Mouse (Mus musculus) limb, embryonic 11.5 days (tissue): ENCODE results near the gene Cdc42ep3. TPM values are rescaled to one million over a fixed set of nuclear protein-coding genes. Genes with fewer than 3 reads are reported as not detected.

ENCODE experiments used
- ATAC-seq: fragments of 200-750 bp; cut with Nextera tagmentation; 2 replicates; pipeline ENCODE4 v1.8.0; 2017; ENCODE audit warnings: low read depth; ENCODE audit not compliant: insufficient number of reproducible peaks, low FRiP score, low TSS enrichment
- DNase-seq: peaks from one replicate; pipeline ENCODE4 v3.0.0-alpha.2; 2015; ENCODE audit warnings: low spot score
- H3K27ac ChIP-seq: fragments of 300-500 bp; sonication (generic); replicated peaks from 2 replicates; pipeline ENCODE4 v1.5.1; 2014; ENCODE audit warnings: low read depth, mild to moderate bottlenecking, low read length
- H3K27me3 ChIP-seq: fragments of 300-500 bp; sonication (generic); 2 replicates; pipeline ENCODE4 v1.6.1; 2014; ENCODE audit warnings: mild to moderate bottlenecking, low read length, mixed read lengths; ENCODE audit not compliant: control insufficient read depth, insufficient read depth
- H3K36me3 ChIP-seq: fragments of 300-500 bp; sonication (generic); 2 replicates; pipeline ENCODE4 v1.6.1; 2014; ENCODE audit warnings: mild to moderate bottlenecking, low read length, moderate library complexity, mixed read lengths; ENCODE audit not compliant: control insufficient read depth, insufficient read depth
- H3K4me1 ChIP-seq: fragments of 300-500 bp; sonication (generic); 2 replicates; pipeline ENCODE4 v1.6.1; 2014; ENCODE audit warnings: low read length, mixed read lengths; ENCODE audit not compliant: control insufficient read depth, insufficient read depth
- H3K4me2 ChIP-seq: fragments of 300-500 bp; sonication (generic); 2 replicates; pipeline ENCODE4 v1.6.1; 2014; ENCODE audit warnings: low read depth, mild to moderate bottlenecking, moderate library complexity; ENCODE audit not compliant: severe bottlenecking
- H3K4me3 ChIP-seq: fragments of 300-500 bp; sonication (generic); 2 replicates; pipeline ENCODE4 v1.5.1; 2014; ENCODE audit warnings: low read depth, low read length
- H3K9ac ChIP-seq: fragments of 300-500 bp; sonication (generic); 2 replicates; pipeline ENCODE4 v1.6.1; 2014; ENCODE audit warnings: mild to moderate bottlenecking, low read length
- H3K9me3 ChIP-seq: fragments of 300-500 bp; sonication (generic); 2 replicates; pipeline ENCODE4 v1.6.1; 2016; ENCODE audit warnings: low read length; ENCODE audit not compliant: control insufficient read depth
- WGBS: fragments of 180-500 bp; shearing (Covaris S2); extraction: QIAGEN DNeasy Blood & Tissue Kit; methylation state at CpG from one replicate; pipeline ENCODE4 v1.1.7; 2014; 5-methylcytosine and 5-hydroxymethylcytosine counted together
- polyA plus RNA-seq: library from polyadenylated mRNA; unstranded; fragments of >200 nt; fragmentation: Nextera tagmentation; extraction: Ambion mirVana; gene quantifications from 2 replicates; pipeline ENCODE4 v1.2.1, GENCODE M21; 2014

The Cdc42ep3 gene
- polyA plus RNA-seq, 1 experiment from 2014 or later, result 62.0 TPM

DNA sequence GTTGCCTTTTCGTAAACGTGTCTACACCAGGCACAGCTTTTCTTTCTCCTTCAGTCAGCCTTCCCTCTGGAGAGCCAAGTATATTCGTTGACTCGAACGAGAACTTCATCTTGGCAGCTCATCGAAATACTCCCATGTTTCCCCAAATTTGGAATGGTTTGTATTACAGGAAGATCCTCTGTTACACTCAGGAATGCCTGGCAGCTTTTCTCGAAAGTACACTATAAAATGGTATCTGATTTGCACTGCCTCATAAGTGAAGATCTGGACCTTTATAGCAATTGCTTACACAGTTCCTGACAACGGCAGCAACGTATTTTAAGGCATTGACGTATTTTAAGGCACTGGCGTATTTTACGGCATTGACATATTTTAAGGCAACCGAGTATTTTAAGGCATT, 67.6 kb downstream of the Cdc42ep3 start:
- Histone ChIP-seq H3K36me3 (no peaks in the 10 kb centered on the region), H3K27me3 (no peaks in the 10 kb centered on the region), H3K4me3 (no peak overlapping the region), H3K4me2 (no peak overlapping the region), H3K27ac (no peak overlapping the region), H3K4me1 (no peaks in the 10 kb centered on the region), H3K9me3 (no peaks in the 10 kb centered on the region), H3K9ac (no peak overlapping the region)
- DNase-seq (no peak), ATAC-seq (no peak)
- 76% methylated on average over 13 of the region's 13 CpGs for WGBS

DNA sequence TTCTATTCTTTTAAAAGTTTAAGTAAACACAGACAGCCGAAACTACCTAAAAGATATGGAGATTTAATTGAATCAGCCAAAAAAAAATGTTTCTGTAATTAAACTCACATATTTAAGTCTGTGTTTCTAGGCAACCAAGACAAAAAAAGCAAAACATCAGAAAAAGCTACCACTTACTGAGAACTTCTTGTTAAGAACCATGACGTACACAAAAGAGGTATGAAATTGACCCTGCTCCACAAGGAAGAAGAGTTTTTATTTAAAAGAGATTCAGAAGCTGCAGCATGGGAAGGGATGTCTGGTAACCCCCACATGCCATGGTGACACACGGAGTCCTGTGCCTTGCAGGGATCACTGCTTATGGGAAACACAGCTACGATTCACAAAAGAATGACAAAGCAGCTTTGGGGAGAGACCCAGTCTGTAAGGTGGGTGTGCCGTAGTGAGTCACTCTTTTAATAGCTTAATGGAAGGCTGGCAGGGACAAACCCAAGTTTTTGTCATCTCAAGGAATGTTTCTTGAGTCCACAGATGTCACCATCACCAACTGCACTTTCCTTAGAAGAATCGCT, 69.8 kb downstream of the Cdc42ep3 start:
- DNase-seq, result no peak
- Histone ChIP-seq H3K4me1 (no peaks in the 10 kb centered on the region), H3K27ac (no peak overlapping the region), H3K4me2 (no peak overlapping the region), H3K4me3 (no peak overlapping the region), H3K9me3 (no peaks in the 10 kb centered on the region), H3K36me3 (no peaks in the 10 kb centered on the region), H3K27me3 (no peaks in the 10 kb centered on the region), H3K9ac (no peak overlapping the region)
- ATAC-seq, result no peak
- WGBS, result 87% methylated on average over 6 of the region's 6 CpGs
